Mouse (Mus musculus) cortical plate, adult 2 months (tissue): ENCODE measurements around the gene Myh10. TPM values are rescaled to one million over a fixed set of nuclear protein-coding genes. Genes with fewer than 3 reads are reported as not detected.

Experiments used
- H3K27ac ChIP-seq: fragments of 200-500 bp; 2 replicates; pipeline ENCODE4 v1.5.1; 2012; ENCODE audit warnings: low read length, control low read depth, inconsistent platforms; ENCODE audit not compliant: insufficient read depth
- H3K4me1 ChIP-seq: fragments of 200-500 bp; 2 replicates; pipeline ENCODE4 v1.6.1; 2011; ENCODE audit warnings: low read length; ENCODE audit not compliant: control insufficient read depth, insufficient read depth
- H3K4me3 ChIP-seq: fragments of 200-500 bp; 2 replicates; pipeline ENCODE4 v1.5.1; 2011; ENCODE audit warnings: mild to moderate bottlenecking, low read length, control low read depth; ENCODE audit not compliant: insufficient read depth
- CTCF ChIP-seq: fragments of 200-500 bp; IDR thresholded peaks from 2 replicates; pipeline ENCODE4 v1.5.1; 2011; ENCODE audit warnings: mild to moderate bottlenecking, control low read depth, low read length; ENCODE audit not compliant: insufficient read depth; ENCODE audit errors: extremely low read depth
- POLR2A ChIP-seq: fragments of 200-500 bp; IDR thresholded peaks from 2 replicates; pipeline ENCODE4 v1.6.1; 2011; ENCODE audit warnings: mild to moderate bottlenecking, low read length, control low read depth; ENCODE audit not compliant: insufficient read depth; ENCODE audit errors: extremely low read depth
- polyA plus RNA-seq: library from polyadenylated mRNA; depleted of rRNA; stranded (reverse); fragments of >200 nt; gene quantifications from 2 replicates; pipeline ENCODE4 v1.2.3, GENCODE M21; 2012; rRNA removed

The Myh10 gene
- polyA plus RNA-seq, 1 experiment: 140 TPM

DNA sequence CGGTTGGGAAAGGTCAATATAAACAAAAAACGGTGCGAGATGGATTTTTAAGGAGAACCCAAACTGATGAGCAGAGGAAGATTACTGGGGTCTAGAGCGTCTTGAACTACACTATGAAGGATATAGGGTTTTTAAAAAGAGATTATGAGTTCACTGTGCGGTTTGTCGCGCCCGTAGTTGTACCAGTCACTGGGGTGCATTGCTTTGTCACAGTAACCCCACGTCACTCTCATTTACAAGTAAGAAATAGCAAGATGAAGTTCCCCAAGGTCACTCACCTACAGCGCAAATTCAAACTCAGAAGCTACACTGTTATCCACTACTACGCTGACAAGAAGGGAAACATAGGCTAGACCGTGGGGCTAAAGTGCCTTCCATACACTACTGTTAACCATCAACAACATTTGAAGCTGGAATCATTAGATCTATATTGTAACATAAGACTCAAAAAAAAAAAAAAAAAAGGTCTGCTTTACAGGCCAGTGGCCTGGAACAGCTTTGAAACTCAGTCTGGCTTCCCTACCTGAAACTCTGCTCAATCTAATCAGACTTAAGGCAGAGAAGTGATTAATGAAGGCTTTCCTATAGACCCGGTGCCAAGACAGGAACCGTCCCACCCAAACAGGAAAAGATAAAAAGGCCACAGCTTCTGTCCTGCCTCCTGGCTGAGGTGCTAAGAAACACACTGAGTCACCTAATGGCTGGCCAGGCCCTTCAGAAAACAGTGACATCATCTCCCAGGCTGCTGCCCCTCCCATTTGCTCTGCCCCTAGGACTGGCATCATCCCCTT lies 162.4 kb downstream of the Myh10 start:
- Histone ChIP-seq H3K27ac (peak overlapping the region; percentile 20; the same call in 1 of the 2 replicates), H3K4me1 (peaks cover 13% of the 10 kb centered on the region)

DNA sequence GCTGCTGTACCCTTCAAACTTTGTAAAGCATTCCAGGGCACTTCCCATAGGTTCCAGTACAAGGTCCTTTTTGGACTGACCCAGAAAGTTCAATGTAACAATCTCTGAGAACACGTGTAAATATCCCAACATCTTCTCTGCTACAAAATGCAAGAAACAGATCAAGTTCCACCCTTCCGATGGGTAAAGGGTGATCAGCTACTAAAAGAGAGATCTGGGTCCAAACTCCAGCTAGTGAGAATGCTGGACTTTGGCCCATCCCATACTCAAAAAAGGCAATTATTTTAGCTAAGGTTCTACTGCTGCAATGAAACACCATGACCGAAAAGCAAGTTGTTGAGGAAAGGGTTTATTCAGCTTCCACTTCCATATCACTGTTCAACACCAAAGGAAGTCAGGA lies 163.3 kb downstream of the Myh10 start:
- TF ChIP-seq POLR2A: no peak
- no peak for TF ChIP-seq CTCF
- no peak overlapping the region for H3K4me3 ChIP-seq

More for the DNA sequence above, 162.4 kb downstream of the Myh10 start:
- TF ChIP-seq CTCF (no peak), POLR2A (no peak)
- peak overlapping the region; percentile 49 for H3K4me3 ChIP-seq

DNA sequence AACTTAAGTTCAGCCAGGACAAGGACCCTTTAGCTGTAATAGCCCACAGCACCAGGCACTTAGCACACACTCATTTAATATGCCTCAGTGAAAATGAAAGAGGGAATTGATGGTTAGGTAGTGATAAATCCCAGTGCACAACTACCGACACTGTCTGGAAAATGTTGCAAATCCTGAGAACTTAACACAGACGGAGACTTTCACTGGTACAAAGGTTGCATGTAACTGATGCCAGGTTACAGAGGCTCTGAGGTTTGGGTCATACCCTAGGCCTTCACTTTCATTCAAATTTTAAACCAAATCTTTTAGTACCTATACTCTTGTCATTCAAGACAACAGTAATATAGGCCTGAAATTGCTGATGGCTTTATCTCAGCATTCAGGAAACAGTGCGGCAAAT lies 166.0 kb downstream of the Myh10 start:
- no peak for TF ChIP-seq POLR2A
- TF ChIP-seq CTCF: no peak
- H3K4me1 ChIP-seq: peaks cover 3% of the 10 kb centered on the region

More for the DNA sequence above, 163.3 kb downstream of the Myh10 start:
- Histone ChIP-seq H3K27ac (no peak overlapping the region), H3K4me1 (peaks cover 11% of the 10 kb centered on the region)

DNA sequence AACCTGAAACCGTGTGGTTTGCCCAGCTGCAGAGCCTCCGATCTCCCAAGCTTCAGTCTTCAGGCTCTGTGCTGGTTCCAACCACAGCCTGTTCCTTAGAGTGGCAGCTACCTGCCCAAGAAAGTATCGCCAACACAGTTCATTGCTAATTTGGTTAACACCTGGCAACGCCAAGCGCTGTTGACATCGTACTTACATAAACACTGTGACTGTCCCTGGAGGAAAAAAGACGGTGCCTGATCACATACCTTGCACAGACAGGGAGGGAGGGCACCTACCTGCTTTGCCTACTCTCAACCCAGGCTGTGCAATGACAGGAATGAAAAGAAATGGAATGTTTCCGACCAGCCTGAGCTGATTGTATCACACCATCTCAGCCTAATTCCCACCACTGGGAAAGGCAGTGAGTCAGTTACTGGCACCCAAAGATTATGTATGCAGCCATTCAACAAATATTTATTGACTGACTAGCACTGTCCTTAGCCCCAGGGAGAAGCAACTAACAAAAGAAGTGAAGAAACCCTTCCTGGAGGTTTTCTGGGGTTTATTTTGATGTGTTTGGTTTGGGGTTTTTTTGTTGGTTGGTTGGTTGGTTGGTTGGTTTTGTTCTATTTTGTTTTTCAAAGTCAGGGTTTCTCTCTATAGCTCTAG lies 168.7 kb downstream of the Myh10 start:
- no peak for TF ChIP-seq POLR2A
- TF ChIP-seq CTCF: no peak
- no peak overlapping the region for H3K27ac ChIP-seq
- no peaks in the 10 kb centered on the region for H3K4me1 ChIP-seq
- no peak overlapping the region for H3K4me3 ChIP-seq

More for the DNA sequence above, 166.0 kb downstream of the Myh10 start:
- Histone ChIP-seq H3K27ac (no peak overlapping the region), H3K4me3 (no peak overlapping the region)

DNA sequence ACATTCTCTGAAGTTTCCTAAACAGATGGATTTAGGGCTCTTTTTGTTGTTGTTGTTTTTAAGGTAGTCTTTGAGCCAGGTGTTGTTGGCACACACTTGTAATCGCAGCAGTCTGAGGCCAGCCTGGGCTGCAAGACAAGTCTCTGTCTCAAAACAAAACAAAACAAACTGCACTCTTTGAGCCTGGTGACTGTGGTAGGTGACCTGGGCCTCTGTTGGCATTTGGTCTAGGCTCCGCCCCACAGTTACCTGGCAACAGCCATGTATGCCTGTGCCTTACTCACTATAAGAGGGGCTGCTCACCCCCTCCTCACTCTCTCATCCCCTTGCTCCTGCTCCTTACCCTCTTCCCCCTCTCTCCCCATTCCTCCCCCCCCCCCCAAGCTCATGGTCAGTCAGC lies 170.9 kb downstream of the Myh10 start:
- TF ChIP-seq CTCF (no peak), POLR2A (no peak)
- Histone ChIP-seq H3K27ac (no peak overlapping the region), H3K4me1 (no peaks in the 10 kb centered on the region), H3K4me3 (no peak overlapping the region)

DNA sequence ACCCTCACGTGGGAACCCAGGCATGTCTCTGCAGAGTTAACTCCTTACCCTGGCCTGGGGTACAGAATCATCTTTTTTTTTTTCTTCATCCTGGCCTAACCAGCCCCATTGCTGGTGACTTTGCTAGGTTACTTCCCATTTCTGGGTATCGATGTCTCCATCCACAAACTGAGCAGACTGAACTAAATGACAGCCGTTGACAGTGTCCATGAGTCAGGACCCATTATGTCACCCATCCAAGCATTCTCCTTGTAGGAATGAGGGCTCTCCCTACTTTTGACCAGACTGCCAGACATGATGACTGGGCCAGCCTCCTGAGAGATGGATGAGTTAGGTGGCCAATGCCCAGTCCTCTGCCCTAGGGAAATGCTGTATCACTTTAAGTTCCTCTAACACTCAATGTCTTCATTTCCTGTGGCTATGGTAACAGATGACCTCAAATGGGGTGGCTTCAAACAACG lies 172.3 kb downstream of the Myh10 start:
- H3K4me3 ChIP-seq: no peak overlapping the region
- TF ChIP-seq POLR2A (no peak), CTCF (no peak)
- no peak overlapping the region for H3K27ac ChIP-seq
- no peaks in the 10 kb centered on the region for H3K4me1 ChIP-seq

DNA sequence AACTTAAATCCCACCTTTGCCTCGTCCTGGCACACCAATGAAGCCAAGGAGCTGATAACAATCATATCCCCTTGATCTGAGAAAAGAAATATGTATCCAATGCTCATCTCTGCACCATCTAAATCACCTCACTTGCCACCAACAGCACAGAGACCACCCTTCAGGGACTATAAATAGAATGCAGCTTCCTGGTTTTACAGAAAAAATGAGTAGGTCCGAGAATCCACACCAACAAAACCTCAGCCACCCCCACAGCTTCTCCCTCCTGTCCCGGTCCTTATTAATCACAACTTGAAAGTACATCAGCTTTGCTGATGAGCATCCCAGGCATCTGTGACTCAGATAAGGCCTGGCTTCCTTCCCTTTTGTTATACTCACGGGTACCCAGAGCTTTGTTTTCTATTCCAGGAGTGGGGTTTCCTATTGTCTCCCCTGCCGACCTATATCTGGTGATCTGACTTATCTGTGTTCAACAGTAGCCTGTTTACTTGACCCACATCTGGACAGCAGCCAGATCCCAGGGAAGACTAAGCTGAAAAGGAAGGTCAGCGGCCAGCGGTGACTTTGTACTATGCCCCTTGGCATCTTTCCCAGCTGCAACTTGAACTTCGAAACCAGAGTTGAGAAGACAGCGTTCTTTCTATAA lies 173.3 kb downstream of the Myh10 start:
- Histone ChIP-seq H3K27ac (0 out of 2 replicates have a peak overlapping the region, but pooled peaks have one; percentile 25), H3K4me1 (no peaks in the 10 kb centered on the region), H3K4me3 (no peak overlapping the region)
- TF ChIP-seq POLR2A (no peak), CTCF (no peak)

Other genes starting within 250 kb of the Myh10 start
- 3.8 and 4.4 TPM in 2 replicates for gene Pik3r6, start 188.5 kb upstream of the Myh10 start, polyA plus RNA-seq
- 0.08 TPM in 2 replicates for gene Mfsd6l, start 135.4 kb upstream of the Myh10 start, polyA plus RNA-seq
- 0.36 and 0.92 TPM in 2 replicates for gene Ccdc42, start 104.5 kb upstream of the Myh10 start, polyA plus RNA-seq
- gene Ndel1, start 180.3 kb downstream of the Myh10 start, polyA plus RNA-seq: 102 and 103 TPM in 2 replicates
- 0.04 and 0.06 TPM in 2 replicates for gene Rnf222, start 197.0 kb downstream of the Myh10 start, polyA plus RNA-seq
- 1,839 and 1,926 TPM in 2 replicates for gene Rpl26, start 210.0 kb downstream of the Myh10 start, polyA plus RNA-seq
- 0.79 and 1.2 TPM in 2 replicates for gene Odf4, start 235.5 kb downstream of the Myh10 start, polyA plus RNA-seq